Mouse (Mus musculus): ENCODE results near the gene Cel.
"Not testable (repeated sequence)": the region's sequence is repeated elsewhere in the genome, so short reads cannot be mapped to it uniquely, and the experiment has no call there.

Cel gene

GRCm38 (mm10) chr2:28517206-28517909 is 45.8 kb downstream of the Cel start:
- peak; percentile 91 for DNase-seq

GRCm38 (mm10) chr2:28514489-28514888 is 48.7 kb downstream of the Cel start:
- peak; percentile 83 for DNase-seq

- no peak for DNase-seq
Measured at GRCm38 (mm10) chr2:28513431-28514370, 49.5 kb downstream of the Cel start.

GRCm38 (mm10) chr2:28512798-28513401 is 50.3 kb downstream of the Cel start, which contains the start of gene Ralgds:
Gene Ralgds (plus strand): TSS chr2:28513125.
- peak; percentile 75 for DNase-seq

GRCm38 (mm10) chr2:28511600-28511999 is 51.6 kb downstream of the Cel start:
- DNase-seq, result not testable (repeated sequence)

GRCm38 (mm10) chr2:28506291-28506690 is 56.9 kb downstream of the Cel start:
- DNase-seq, result no peak

- DNase-seq, result no peak
Measured at GRCm38 (mm10) chr2:28505795-28506194, 57.4 kb downstream of the Cel start, which contains the start of gene Gm10134. Gene Gm10134 (plus strand): TSS chr2:28506095.

Data from kidney, adult 9 months (tissue).